Mouse (Mus musculus) small intestine, adult 2 months (tissue): ENCODE results near the gene Pld4. TPM values are rescaled to one million over a fixed set of nuclear protein-coding genes. Genes with fewer than 3 reads are reported as not detected.

Experiments
- H3K27ac ChIP-seq: fragments of 200-500 bp; 2 replicates; pipeline ENCODE4 v1.5.1; 2012; ENCODE audit warnings: low read depth, low read length, control low read depth, inconsistent platforms; ENCODE audit not compliant: insufficient read depth
- H3K27me3 ChIP-seq: fragments of 200-500 bp; 2 replicates; pipeline ENCODE4 v1.6.1; 2012; ENCODE audit warnings: mild to moderate bottlenecking, moderate library complexity, low read length, inconsistent platforms; ENCODE audit not compliant: control insufficient read depth, insufficient read depth
- H3K36me3 ChIP-seq: fragments of 200-500 bp; 2 replicates; pipeline ENCODE4 v1.6.1; 2012; ENCODE audit warnings: mild to moderate bottlenecking, low read length, control low read depth, inconsistent platforms; ENCODE audit not compliant: control insufficient read depth, insufficient read depth
- H3K4me1 ChIP-seq: fragments of 200-500 bp; 2 replicates; pipeline ENCODE4 v1.6.1; 2012; ENCODE audit warnings: low read length, inconsistent platforms, mixed read lengths; ENCODE audit not compliant: control insufficient read depth, insufficient read depth, insufficient read length
- H3K4me3 ChIP-seq: fragments of 200-500 bp; 2 replicates; pipeline ENCODE4 v1.5.1; 2012; ENCODE audit warnings: low read depth, mild to moderate bottlenecking, control low read depth, inconsistent platforms, low read length, moderate library complexity
- CTCF ChIP-seq: fragments of 200-500 bp; IDR thresholded peaks from 2 replicates; pipeline ENCODE4 v1.5.1; 2012; ENCODE audit warnings: low read depth, mild to moderate bottlenecking, control low read depth, inconsistent platforms, low read length, moderate library complexity, mixed read lengths; ENCODE audit not compliant: insufficient replicate concordance, insufficient read length; ENCODE audit errors: extremely low read depth
- POLR2A ChIP-seq: fragments of 200-500 bp; IDR thresholded peaks from 2 replicates; pipeline ENCODE4 v1.6.1; 2012; ENCODE audit warnings: low read depth, mild to moderate bottlenecking, control low read depth, inconsistent platforms, low read length, moderate library complexity
- WGBS: fragments of 180-500 bp; shearing (Covaris S2); methylation state at CpG from one replicate; pipeline ENCODE4 v1.1.7; 2018; 5-methylcytosine and 5-hydroxymethylcytosine counted together
- polyA plus RNA-seq: library from polyadenylated mRNA; depleted of rRNA; stranded (reverse); fragments of >200 nt; gene quantifications from 2 replicates; pipeline ENCODE4 v1.2.3, GENCODE M21; 2012

The Pld4 gene
- polyA plus RNA-seq, 1 experiment, result 28.2 TPM

GRCm38 (mm10) chr12:112801864-112802846 lies 41.7 kb downstream of the Pld4 start, which contains the start of gene Ahnak2:
Ahnak2 (minus strand) TSS chr12:112802657.
- Histone ChIP-seq H3K4me1 (peaks cover 7% of the 10 kb centered on the region), H3K4me3 (peak within 1 kb of the TSS; percentile 55), H3K27ac (no peak within 1 kb of the TSS), H3K36me3 (no peaks in the 10 kb centered on the region), H3K27me3 (peaks cover 26% of the 10 kb centered on the region)
- whole genome bisulfite sequencing, result 2% methylated on average over 63 of the region's 69 CpGs
- TF ChIP-seq POLR2A (no peak), CTCF (no peak)

- Histone ChIP-seq H3K4me1 (peaks cover 7% of the 10 kb centered on the region), H3K36me3 (no peaks in the 10 kb centered on the region), H3K27me3 (peaks cover 23% of the 10 kb centered on the region), H3K4me3 (no peak overlapping the region), H3K27ac (no peak overlapping the region)
- TF ChIP-seq CTCF, result no peak
- TF ChIP-seq POLR2A, result no peak
- WGBS, result 29% methylated on average over 3 of the region's 3 CpGs
Measured at GRCm38 (mm10) chr12:112802917-112803316, 42.5 kb downstream of the Pld4 start.

GRCm38 (mm10) chr12:112804046-112804445 lies 43.6 kb downstream of the Pld4 start:
- H3K27ac ChIP-seq, result no peak overlapping the region
- WGBS, result 32% methylated on average over 13 of the region's 13 CpGs
- H3K4me1 ChIP-seq, result peaks cover 13% of the 10 kb centered on the region
- peaks cover 23% of the 10 kb centered on the region for H3K27me3 ChIP-seq
- TF ChIP-seq POLR2A (no peak), CTCF (no peak)
- H3K36me3 ChIP-seq, result no peaks in the 10 kb centered on the region
- no peak overlapping the region for H3K4me3 ChIP-seq

DNA sequence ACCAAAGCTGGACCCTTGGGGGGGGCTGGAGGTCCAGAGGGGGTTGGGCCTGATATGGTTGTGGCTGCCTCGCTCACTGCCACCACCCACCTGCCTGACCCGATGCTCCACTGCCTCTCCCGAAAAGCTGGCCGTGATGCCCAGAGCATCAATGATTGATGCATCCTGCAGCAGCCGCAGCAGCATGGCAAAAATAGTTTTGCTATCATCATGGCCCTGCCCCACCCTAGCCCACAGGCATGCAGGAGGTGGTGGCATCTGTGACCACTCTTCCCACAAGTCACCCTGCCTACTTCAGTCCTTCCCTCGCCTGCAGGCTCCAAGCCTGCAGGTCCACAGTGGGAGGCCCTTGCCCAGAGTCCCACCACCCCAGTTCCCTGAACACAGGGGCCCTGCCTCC lies 45.6 kb downstream of the Pld4 start:
- Histone ChIP-seq H3K4me3 (no peak overlapping the region), H3K4me1 (peaks cover 18% of the 10 kb centered on the region), H3K27ac (no peak overlapping the region), H3K36me3 (no peaks in the 10 kb centered on the region), H3K27me3 (peaks cover 27% of the 10 kb centered on the region)
- TF ChIP-seq CTCF, result no peak
- TF ChIP-seq POLR2A, result no peak
- WGBS, result 57% methylated on average over 6 of the region's 6 CpGs

DNA sequence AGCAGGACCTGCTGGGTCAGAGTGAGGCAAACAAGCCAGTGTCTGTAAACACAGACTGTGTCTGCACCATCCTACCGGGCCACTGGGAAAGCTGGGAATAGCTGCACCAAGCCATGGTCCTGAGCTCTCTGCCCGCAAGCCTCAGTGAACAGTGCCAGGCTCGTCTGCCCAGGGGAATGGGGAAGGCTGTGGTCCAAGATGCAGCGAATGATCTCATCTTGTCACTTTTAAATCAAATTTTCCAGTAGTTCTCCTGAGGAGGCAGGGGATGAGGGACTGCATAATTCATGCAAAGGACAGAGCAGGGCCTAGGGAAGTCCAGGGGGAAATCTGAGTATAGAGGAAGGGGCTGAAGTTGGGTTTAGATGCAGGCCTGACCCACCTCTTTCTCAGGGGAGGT lies 47.3 kb downstream of the Pld4 start:
- 93% methylated on average over 4 of the region's 4 CpGs for WGBS
- Histone ChIP-seq H3K4me3 (no peak overlapping the region), H3K36me3 (no peaks in the 10 kb centered on the region), H3K4me1 (peaks cover 11% of the 10 kb centered on the region), H3K27me3 (peaks cover 11% of the 10 kb centered on the region; the same call in 1 of the 2 replicates), H3K27ac (no peak overlapping the region)
- no peak for TF ChIP-seq POLR2A
- no peak for TF ChIP-seq CTCF

DNA sequence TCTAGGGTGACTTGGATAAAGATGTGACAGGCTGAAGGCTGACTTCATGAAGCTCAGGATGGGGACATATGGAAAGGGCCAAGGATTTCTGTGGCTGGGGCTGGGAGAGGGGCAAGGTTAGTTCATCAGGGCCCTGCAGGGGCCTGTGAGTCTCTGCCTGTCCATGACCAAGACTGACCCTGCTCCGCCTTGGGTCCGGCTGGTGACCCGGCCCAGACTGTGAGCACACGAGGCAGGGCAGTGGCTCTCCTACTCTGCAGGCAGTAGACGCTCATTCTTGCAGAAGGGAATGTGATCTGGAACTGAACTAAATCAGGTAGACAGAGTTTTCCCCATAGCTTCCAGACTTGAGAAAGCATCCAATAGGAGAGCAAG lies 47.7 kb downstream of the Pld4 start:
- WGBS, result 75% methylated on average over 5 of the region's 5 CpGs
- no peak for TF ChIP-seq POLR2A
- TF ChIP-seq CTCF, result no peak
- Histone ChIP-seq H3K4me1 (peaks cover 11% of the 10 kb centered on the region), H3K27ac (no peak overlapping the region), H3K27me3 (peaks cover 7% of the 10 kb centered on the region; the same call in 1 of the 2 replicates), H3K36me3 (no peaks in the 10 kb centered on the region), H3K4me3 (peak overlapping the region; percentile 82; the same call in 1 of the 2 replicates)

GRCm38 (mm10) chr12:112808587-112809364 lies 48.3 kb downstream of the Pld4 start, which contains the start of gene Clba1:
Clba1 (plus strand) TSS chr12:112808937.
- H3K27me3 ChIP-seq, result peaks cover 4% of the 10 kb centered on the region; the same call in 1 of the 2 replicates
- 2% methylated on average over 64 of the region's 64 CpGs for WGBS
- H3K4me1 ChIP-seq, result peaks cover 11% of the 10 kb centered on the region
- H3K27ac ChIP-seq, result no peak within 1 kb of the TSS
- H3K36me3 ChIP-seq, result no peaks in the 10 kb centered on the region
- H3K4me3 ChIP-seq, result peak within 1 kb of the TSS; percentile 82
- TF ChIP-seq CTCF (no peak), POLR2A (0 out of 2 replicates have a peak, but pooled peaks have one; percentile 9)
